Mouse (Mus musculus): ENCODE measurements around the gene Msmo1. TPM values are rescaled to one million over a fixed set of nuclear protein-coding genes. Genes with fewer than 3 reads are reported as not detected.

Gene Msmo1
- 64.6 and 65.9 TPM in 2 replicates for polyA plus RNA-seq (2016; fragmentation: Nextera tagmentation; extraction: Ambion mirVana)

DNA sequence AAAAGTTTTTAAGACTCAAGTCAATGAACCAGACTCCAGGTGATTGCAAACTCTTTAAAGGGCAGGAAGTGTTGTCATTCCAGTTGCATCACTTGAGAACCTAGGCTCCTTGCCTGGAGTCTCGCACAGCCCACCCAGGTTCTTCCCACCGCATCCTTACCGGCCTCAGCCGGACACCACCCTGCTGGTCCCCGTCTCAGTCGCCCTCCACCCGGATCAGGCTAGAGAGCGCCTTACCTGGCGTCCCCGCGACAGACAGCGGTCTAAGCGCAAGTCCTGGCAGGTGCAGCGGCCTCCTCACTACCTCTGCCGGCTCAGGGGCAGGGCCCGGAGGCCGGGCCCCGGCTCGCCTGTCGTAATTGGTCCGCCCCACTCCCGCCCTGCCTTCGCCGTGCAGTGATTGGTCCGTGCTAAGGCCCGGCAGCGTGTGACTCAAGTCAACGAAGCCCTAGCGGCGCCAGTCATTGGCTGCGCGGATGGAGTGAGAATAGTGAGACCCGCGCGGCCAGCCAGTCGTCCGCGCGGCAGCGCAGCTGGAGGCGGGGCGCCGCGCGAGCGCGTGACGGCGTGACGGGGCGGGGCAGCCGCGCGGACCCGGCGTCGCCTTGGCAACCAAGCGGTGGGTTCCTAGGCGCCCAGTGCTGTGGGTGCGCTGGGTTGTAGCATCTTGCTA lies at the start of gene Msmo1:
Gene Msmo1, minus strand, starts transcription at position 522 of the 673 bp plus-strand sequence.
- H3K9me3 ChIP-seq (replicated peaks), result no peaks in the 10 kb centered on the region
- peak within 1 kb of the TSS; percentile 72 for H3K4me3 ChIP-seq
- 0% methylated on average over 60 of the region's 60 CpGs for WGBS
- H3K4me1 ChIP-seq (replicated peaks), result peaks cover 19% of the 10 kb centered on the region
- peak within 1 kb of the TSS; percentile 72 for H3K9ac ChIP-seq
- H3K36me3 ChIP-seq, result peaks cover 12% of the 10 kb centered on the region
- no peak within 1 kb of the TSS; the same call in 1 of the 2 replicates for H3K27ac ChIP-seq (ENCODE audit: poor library complexity, severe bottlenecking)
- peak; percentile 100 for ATAC-seq (ENCODE audit: insufficient number of reproducible peaks, low FRiP score)
- peak within 1 kb of the TSS; percentile 89 for H3K4me2 ChIP-seq
- H3K27me3 ChIP-seq (replicated peaks), result no peaks in the 10 kb centered on the region

DNA sequence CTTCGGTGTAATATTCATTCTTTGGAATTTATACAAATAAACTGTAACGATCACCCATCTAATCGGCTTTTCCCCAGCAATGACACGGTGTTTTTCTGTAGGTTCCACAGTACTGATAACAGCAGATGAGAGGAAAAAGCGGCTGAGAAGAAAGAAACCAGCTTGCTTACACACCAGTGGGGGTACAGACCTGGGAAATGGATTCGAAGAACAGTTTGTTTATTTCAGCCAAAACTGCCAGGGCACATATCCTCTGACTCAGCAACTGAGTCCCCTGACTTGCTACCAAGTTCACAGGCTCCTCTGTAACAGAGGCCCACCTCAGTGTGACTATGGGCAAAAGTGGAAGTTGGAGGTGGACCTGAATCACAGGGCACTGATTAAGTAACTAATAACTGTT lies 48.4 kb upstream of the Msmo1 start:
- no peaks in the 10 kb centered on the region for H3K9me3 ChIP-seq (replicated peaks)
- no peaks in the 10 kb centered on the region for H3K4me1 ChIP-seq (replicated peaks)
- no peak overlapping the region for H3K4me2 ChIP-seq
- no peaks in the 10 kb centered on the region for H3K27me3 ChIP-seq (replicated peaks)
- H3K36me3 ChIP-seq, result peaks cover 2% of the 10 kb centered on the region
- H3K9ac ChIP-seq, result no peak overlapping the region
- no peak overlapping the region for H3K27ac ChIP-seq (ENCODE audit: poor library complexity, severe bottlenecking)
- H3K4me3 ChIP-seq, result no peak overlapping the region
- ATAC-seq (ENCODE audit: insufficient number of reproducible peaks, low FRiP score), result no peak
- WGBS, result 50% methylated on average over 6 of the region's 6 CpGs

GRCm38 (mm10) chr8:64777925-64778324 lies 44.3 kb upstream of the Msmo1 start:
- H3K27me3 ChIP-seq (replicated peaks), result no peaks in the 10 kb centered on the region
- H3K36me3 ChIP-seq, result peaks cover 13% of the 10 kb centered on the region
- no peak overlapping the region for H3K9ac ChIP-seq
- H3K27ac ChIP-seq (ENCODE audit: poor library complexity, severe bottlenecking), result no peak overlapping the region
- WGBS, result 70% methylated on average over 9 of the region's 9 CpGs
- 0 out of 2 replicates have a peak, but pooled peaks cover 2% of the 10 kb centered on the region for H3K9me3 ChIP-seq (replicated peaks)
- ATAC-seq (ENCODE audit: insufficient number of reproducible peaks, low FRiP score), result no peak
- no peak overlapping the region for H3K4me3 ChIP-seq
- H3K4me1 ChIP-seq (replicated peaks), result no peaks in the 10 kb centered on the region
- no peak overlapping the region for H3K4me2 ChIP-seq

DNA sequence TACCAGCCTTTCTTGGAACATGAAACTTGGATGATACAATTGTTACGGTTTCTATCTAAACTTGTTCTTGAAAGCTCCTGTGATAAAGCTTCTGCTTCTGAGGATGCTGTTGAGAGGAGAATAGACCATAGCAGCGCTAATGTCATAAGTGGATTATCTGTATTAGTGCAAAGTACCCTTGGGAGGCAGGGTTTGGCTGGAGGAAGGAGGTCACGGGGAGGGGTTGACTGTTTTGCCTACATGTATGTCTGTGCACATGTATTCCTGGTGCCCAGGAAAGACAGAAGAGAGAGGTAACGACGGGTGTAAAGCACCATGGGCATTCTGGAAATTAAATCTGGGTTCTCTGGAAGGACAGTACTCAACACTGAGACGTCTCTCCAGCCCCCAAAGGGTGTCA lies 40.5 kb upstream of the Msmo1 start:
- Histone ChIP-seq H3K27me3 (replicated peaks) (no peaks in the 10 kb centered on the region), H3K9me3 (replicated peaks) (0 out of 2 replicates have a peak, but pooled peaks cover 2% of the 10 kb centered on the region), H3K36me3 (peaks cover 11% of the 10 kb centered on the region; the same call in 1 of the 2 replicates), H3K4me1 (replicated peaks) (0 out of 2 replicates have a peak, but pooled peaks cover 3% of the 10 kb centered on the region), H3K4me2 (no peak overlapping the region), H3K9ac (no peak overlapping the region), H3K27ac (ENCODE audit: poor library complexity, severe bottlenecking) (no peak overlapping the region), H3K4me3 (no peak overlapping the region)
- ATAC-seq (ENCODE audit: insufficient number of reproducible peaks, low FRiP score), result no peak
- 90% methylated on average over 6 of the region's 6 CpGs for WGBS

DNA sequence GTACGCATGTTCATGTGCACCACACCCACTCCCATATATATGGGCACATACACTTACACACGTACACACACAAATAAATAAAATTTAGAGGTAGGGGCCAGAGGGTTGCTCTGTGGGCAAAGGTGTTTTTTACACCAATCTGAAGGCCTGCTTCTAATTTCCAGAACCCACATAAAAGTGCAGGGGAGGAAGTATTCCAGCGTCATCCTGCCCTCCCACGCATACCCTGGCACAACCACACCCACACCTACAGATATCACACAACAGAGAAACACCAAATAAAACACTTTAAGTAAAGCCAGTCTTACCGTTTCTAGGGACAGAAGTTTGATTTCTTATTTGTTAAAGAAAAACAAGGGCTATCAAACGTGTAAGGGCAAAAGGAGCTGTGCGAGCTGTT lies 37.2 kb upstream of the Msmo1 start:
- 85% methylated on average over 7 of the region's 7 CpGs for WGBS
- H3K9me3 ChIP-seq (replicated peaks), result 0 out of 2 replicates have a peak, but pooled peaks cover 2% of the 10 kb centered on the region
- no peak overlapping the region for H3K9ac ChIP-seq
- 0 out of 2 replicates have a peak, but pooled peaks cover 3% of the 10 kb centered on the region for H3K4me1 ChIP-seq (replicated peaks)
- peaks cover 11% of the 10 kb centered on the region; the same call in 1 of the 2 replicates for H3K36me3 ChIP-seq
- no peak overlapping the region for H3K4me3 ChIP-seq
- no peaks in the 10 kb centered on the region for H3K27me3 ChIP-seq (replicated peaks)
- ATAC-seq (ENCODE audit: insufficient number of reproducible peaks, low FRiP score), result no peak
- H3K27ac ChIP-seq (ENCODE audit: poor library complexity, severe bottlenecking), result no peak overlapping the region
- no peak overlapping the region for H3K4me2 ChIP-seq

DNA sequence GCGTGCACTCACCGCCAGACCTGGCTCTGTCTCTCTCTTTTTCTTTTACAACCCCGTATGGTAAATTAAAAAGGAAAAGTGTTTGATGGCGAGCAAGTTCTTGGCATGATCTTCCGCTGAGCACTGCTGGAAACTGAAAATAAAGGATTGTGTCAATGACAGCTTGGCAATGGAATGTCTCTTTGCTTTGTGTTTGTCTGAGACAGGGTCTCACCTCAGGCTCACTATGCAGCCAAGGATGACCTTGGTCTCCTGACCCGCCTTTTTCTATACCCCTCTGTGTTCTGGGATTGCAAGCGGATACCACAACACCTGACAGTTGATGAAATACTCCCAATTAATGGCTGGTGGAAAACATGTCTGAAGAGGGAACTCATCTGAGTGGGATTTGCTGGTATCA lies 36.0 kb upstream of the Msmo1 start:
- no peaks in the 10 kb centered on the region for H3K27me3 ChIP-seq (replicated peaks)
- no peak overlapping the region for H3K4me2 ChIP-seq
- H3K27ac ChIP-seq (ENCODE audit: poor library complexity, severe bottlenecking), result no peak overlapping the region
- no peak overlapping the region for H3K9ac ChIP-seq
- no peak for ATAC-seq (ENCODE audit: insufficient number of reproducible peaks, low FRiP score)
- no peak overlapping the region for H3K4me3 ChIP-seq
- H3K36me3 ChIP-seq, result peaks cover 6% of the 10 kb centered on the region; the same call in 1 of the 2 replicates
- 86% methylated on average over 7 of the region's 7 CpGs for WGBS
- no peaks in the 10 kb centered on the region for H3K9me3 ChIP-seq (replicated peaks)
- H3K4me1 ChIP-seq (replicated peaks), result 0 out of 2 replicates have a peak, but pooled peaks cover 3% of the 10 kb centered on the region

DNA sequence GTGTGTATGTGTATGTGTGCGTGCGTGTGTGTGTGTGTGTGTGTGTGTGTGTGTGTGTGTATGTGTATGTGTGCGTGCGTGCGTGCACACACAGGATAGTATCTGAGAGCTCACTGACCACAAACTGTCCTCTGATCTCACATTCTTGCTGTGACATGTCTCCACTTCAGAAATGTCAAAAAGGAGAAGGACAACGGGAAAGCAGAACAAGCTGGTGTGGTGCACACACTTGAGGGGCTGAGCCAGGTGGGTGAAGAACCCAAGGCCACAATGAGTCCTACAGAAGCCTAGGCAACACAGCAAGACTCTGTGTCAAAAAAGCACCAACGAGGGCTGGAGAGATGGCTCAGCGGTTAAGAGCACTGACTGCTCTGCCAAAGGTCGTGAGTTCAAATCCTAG lies 35.1 kb upstream of the Msmo1 start:
- ATAC-seq (ENCODE audit: insufficient number of reproducible peaks, low FRiP score), result no peak
- H3K9me3 ChIP-seq (replicated peaks), result no peaks in the 10 kb centered on the region
- H3K27ac ChIP-seq (ENCODE audit: poor library complexity, severe bottlenecking), result no peak overlapping the region
- H3K4me2 ChIP-seq, result no peak overlapping the region
- H3K4me3 ChIP-seq, result no peak overlapping the region
- no peaks in the 10 kb centered on the region; the same call in 1 of the 2 replicates for H3K36me3 ChIP-seq
- 84% methylated on average over 9 of the region's 9 CpGs for WGBS
- 0 out of 2 replicates have a peak, but pooled peaks cover 3% of the 10 kb centered on the region for H3K4me1 ChIP-seq (replicated peaks)
- no peaks in the 10 kb centered on the region for H3K27me3 ChIP-seq (replicated peaks)
- no peak overlapping the region for H3K9ac ChIP-seq

DNA sequence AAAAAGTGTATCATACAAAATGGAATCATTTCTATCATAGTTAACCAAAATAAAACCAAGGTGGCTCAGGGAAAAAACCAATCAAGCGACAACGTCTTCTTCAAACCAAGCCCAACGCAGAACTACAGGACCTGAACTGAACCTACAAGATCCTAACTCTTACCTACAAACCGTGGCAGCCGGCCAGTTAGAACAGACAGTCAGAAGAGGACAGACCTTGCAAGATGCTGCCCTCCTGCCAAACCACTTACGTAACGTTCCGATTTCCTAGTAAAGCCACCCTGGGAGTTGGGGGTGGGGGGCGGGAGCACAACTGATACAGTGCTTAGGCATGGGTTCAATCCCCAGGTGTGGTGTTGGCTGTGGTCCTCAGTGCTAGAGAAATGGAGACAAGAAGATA lies 33.5 kb upstream of the Msmo1 start:
- ATAC-seq (ENCODE audit: insufficient number of reproducible peaks, low FRiP score), result no peak
- no peak overlapping the region for H3K4me2 ChIP-seq
- H3K27me3 ChIP-seq (replicated peaks), result no peaks in the 10 kb centered on the region
- 94% methylated on average over 9 of the region's 9 CpGs for WGBS
- 0 out of 2 replicates have a peak, but pooled peaks cover 3% of the 10 kb centered on the region for H3K4me1 ChIP-seq (replicated peaks)
- no peaks in the 10 kb centered on the region for H3K9me3 ChIP-seq (replicated peaks)
- H3K27ac ChIP-seq (ENCODE audit: poor library complexity, severe bottlenecking), result no peak overlapping the region
- no peak overlapping the region for H3K9ac ChIP-seq
- H3K4me3 ChIP-seq, result no peak overlapping the region
- peaks cover 4% of the 10 kb centered on the region for H3K36me3 ChIP-seq

- Histone ChIP-seq H3K4me2 (no peak overlapping the region), H3K36me3 (peaks cover 7% of the 10 kb centered on the region), H3K4me1 (replicated peaks) (no peaks in the 10 kb centered on the region), H3K9ac (no peak overlapping the region), H3K27me3 (replicated peaks) (no peaks in the 10 kb centered on the region), H3K4me3 (no peak overlapping the region), H3K27ac (ENCODE audit: poor library complexity, severe bottlenecking) (no peak overlapping the region), H3K9me3 (replicated peaks) (no peaks in the 10 kb centered on the region)
- ATAC-seq (ENCODE audit: insufficient number of reproducible peaks, low FRiP score), result no peak
- WGBS, result 75% methylated on average over 9 of the region's 9 CpGs
Measured at GRCm38 (mm10) chr8:64764075-64764474, 30.5 kb upstream of the Msmo1 start.

DNA sequence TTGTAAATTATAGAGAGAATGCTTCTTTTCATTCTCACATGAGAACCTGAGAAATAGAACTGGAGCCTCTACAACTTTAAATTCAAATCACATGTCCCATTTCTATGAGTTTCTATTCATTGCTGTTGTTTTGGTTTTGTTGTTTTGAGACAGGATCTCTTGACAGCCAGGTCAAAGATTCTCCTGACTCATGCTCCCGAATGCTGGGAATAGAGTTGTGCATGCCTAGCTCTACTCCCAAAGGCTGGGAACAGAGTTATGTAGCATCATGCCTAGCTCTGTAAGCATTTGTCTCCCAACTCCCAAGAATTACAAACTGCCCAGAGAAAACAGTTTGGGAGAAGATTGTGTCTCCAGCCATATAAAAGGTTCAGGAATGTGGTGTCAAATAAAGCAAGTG lies 29.2 kb upstream of the Msmo1 start:
- Histone ChIP-seq H3K9ac (no peak overlapping the region), H3K9me3 (replicated peaks) (no peaks in the 10 kb centered on the region), H3K4me1 (replicated peaks) (no peaks in the 10 kb centered on the region), H3K36me3 (peaks cover 15% of the 10 kb centered on the region), H3K4me3 (no peak overlapping the region), H3K27ac (ENCODE audit: poor library complexity, severe bottlenecking) (no peak overlapping the region), H3K4me2 (no peak overlapping the region), H3K27me3 (replicated peaks) (no peaks in the 10 kb centered on the region)
- ATAC-seq (ENCODE audit: insufficient number of reproducible peaks, low FRiP score), result no peak
- 80% methylated on average over 1 of the region's 1 CpGs for WGBS

DNA sequence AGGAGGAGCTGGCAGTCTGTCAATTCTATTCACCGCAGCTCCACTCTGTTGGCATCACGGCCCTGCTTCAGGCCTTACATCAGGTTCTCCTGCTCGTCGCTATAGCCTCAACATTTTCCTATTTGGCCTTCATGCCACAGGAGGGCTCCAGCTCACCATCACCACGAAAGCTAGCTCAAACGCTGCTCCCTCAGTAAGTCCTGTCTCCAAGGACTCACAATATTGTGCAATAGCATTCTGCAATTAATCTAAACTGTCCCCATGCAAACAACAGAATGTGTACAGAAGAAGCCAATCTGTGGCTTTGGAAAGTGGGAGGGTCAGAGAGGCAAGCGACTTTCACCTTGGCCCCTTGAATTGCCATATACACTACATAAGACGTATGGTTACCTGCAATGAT lies 27.8 kb upstream of the Msmo1 start:
- peaks cover 19% of the 10 kb centered on the region for H3K36me3 ChIP-seq

More for the DNA sequence above, 27.8 kb upstream of the Msmo1 start:
- ATAC-seq (ENCODE audit: insufficient number of reproducible peaks, low FRiP score), result no peak
- H3K4me1 ChIP-seq (replicated peaks), result no peaks in the 10 kb centered on the region
- no peak overlapping the region for H3K4me3 ChIP-seq
- no peaks in the 10 kb centered on the region for H3K9me3 ChIP-seq (replicated peaks)
- no peak overlapping the region for H3K4me2 ChIP-seq
- WGBS, result 87% methylated on average over 8 of the region's 8 CpGs
- H3K27ac ChIP-seq (ENCODE audit: poor library complexity, severe bottlenecking), result no peak overlapping the region
- no peaks in the 10 kb centered on the region for H3K27me3 ChIP-seq (replicated peaks)
- H3K9ac ChIP-seq, result no peak overlapping the region
